Mouse (Mus musculus): ENCODE results near the gene Ddx4.

DNA sequence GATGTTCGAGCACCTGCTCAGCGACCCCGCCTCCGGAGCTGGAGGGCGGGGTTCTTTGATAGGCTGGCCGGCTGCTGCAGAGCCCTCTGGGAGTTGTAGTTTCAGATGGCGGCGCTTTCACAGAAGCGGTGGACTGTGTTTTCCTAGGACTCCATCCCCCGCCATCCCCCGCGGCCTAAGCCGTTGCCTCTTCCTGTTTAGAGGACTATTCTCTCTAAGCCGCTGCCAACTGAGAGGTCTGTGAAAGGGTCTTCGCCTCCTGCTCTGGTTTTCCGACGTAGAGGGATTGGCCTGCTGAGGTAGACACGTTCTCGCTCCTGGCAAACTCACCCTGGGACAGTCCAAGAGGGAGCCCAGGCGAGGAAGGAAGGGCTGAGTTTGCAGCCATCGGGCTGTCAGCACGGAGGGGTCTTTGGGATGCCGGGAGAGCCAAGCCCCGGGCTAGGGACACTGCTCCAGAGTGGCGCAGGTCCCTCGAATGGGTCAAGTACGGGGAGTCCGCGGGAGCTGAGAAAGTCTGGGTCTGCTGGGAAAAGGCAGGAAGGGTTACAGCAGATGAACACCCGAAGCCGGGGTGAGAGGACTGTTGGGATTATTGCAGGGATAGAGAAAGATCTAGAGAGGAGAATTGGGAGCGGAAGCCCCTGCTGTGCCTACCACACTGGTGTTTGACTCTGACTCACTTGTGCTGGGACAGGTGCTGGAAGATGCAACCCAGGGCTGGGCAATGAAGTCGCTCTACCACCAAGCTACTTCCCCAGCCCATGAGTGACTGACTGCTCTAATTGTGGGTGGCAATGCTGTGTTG is 8.5 kb upstream of the Ddx4 start, which contains the start of gene Slc38a9:
- TF ChIP-seq GATA1 (IDR thresholded peaks at IDR 0.05; ENCODE audit: low read length) (no peak), TAL1 (IDR thresholded peaks at IDR 0.05; ENCODE audit: low read length) (no peak)
